Mouse (Mus musculus): ENCODE measurements around the gene Tesmin. TPM values are rescaled to one million over a fixed set of nuclear protein-coding genes. Genes with fewer than 3 reads are reported as not detected.

The Tesmin gene
- total RNA-seq, 2 experiments from 2014 or later, result 0.32 to 0.66 TPM

- intact Hi-C loops (cut with DNase I), result no loop called here
- DNase-seq, result no peak
These were observed 48.2 kb downstream of the Tesmin start for GRCm38 (mm10) chr19:3436840-3437239.

- intact Hi-C loops (cut with DNase I), result no loop called here
- no peak for DNase-seq
These were observed 49.3 kb downstream of the Tesmin start for GRCm38 (mm10) chr19:3437980-3438379.

GRCm38 (mm10) chr19:3440667-3441066 is 52.0 kb downstream of the Tesmin start:
- intact Hi-C loops (cut with DNase I), result no loop called here
- no peak for DNase-seq

GRCm38 (mm10) chr19:3441092-3441491 is 52.4 kb downstream of the Tesmin start:
- DNase-seq, result no peak
- intact Hi-C loops (cut with DNase I), result no loop called here

GRCm38 (mm10) chr19:3447348-3447747 is 58.7 kb downstream of the Tesmin start:
- no peak for DNase-seq
- intact Hi-C loops (cut with DNase I), result no loop called here

GRCm38 (mm10) chr19:3449248-3449647 is 60.6 kb downstream of the Tesmin start:
- DNase-seq, result no peak
- intact Hi-C loops (cut with DNase I), result no loop called here

GRCm38 (mm10) chr19:3450714-3451113 is 62.1 kb downstream of the Tesmin start:
- no peak for DNase-seq
- intact Hi-C loops (cut with DNase I), result loop anchor here (2.0 to 5.0 kb wide), 2 partner anchors 62 to 158 kb away; partner anchors contain the start of gene Tesmin

- peak; percentile 72 for DNase-seq
- intact Hi-C loops (cut with DNase I), result loop anchor here (2.0 to 5.0 kb wide), 2 partner anchors 62 to 159 kb away; partner anchors contain the start of gene Tesmin
These were observed 62.5 kb downstream of the Tesmin start for GRCm38 (mm10) chr19:3451170-3451569.

- intact Hi-C loops (cut with DNase I), result loop anchor here (2.0 to 5.0 kb wide), 2 partner anchors 63 to 159 kb away; partner anchors contain the start of gene Tesmin
- peak; percentile 24 for DNase-seq
These were observed 63.0 kb downstream of the Tesmin start for GRCm38 (mm10) chr19:3451649-3452048.

Other genes with a start within 250 kb of the Tesmin start
- gene Mrpl21, start 106.0 kb upstream of the Tesmin start, total RNA-seq (2021), result 10 to 100 TPM; 51.5 to 52.5 TPM
- 10 to 100 TPM; 13.5 TPM for gene Ighmbp2, start 105.8 kb upstream of the Tesmin start, total RNA-seq (2021)
- gene Cpt1a, start 66.5 kb upstream of the Tesmin start, total RNA-seq (2021), result 10 to 100 TPM; 24.1 to 28.5 TPM
- gene Gal, start 25.7 kb downstream of the Tesmin start, total RNA-seq (2021), result 1 to 10 TPM; 1.7 to 4.0 TPM
- 100 to 1,000 TPM; 100 to 113 TPM for gene Ppp6r3, start 186.9 kb downstream of the Tesmin start, total RNA-seq (2021)